Mouse (Mus musculus): ENCODE measurements around the gene Calhm1. TPM values are rescaled to one million over a fixed set of nuclear protein-coding genes. Genes with fewer than 3 reads are reported as not detected.

Calhm1 gene
- not detected for total RNA-seq (2021)
- long read RNA-seq, experiment 1: 0 reads
- long read RNA-seq, experiment 2: 0 reads

DNA sequence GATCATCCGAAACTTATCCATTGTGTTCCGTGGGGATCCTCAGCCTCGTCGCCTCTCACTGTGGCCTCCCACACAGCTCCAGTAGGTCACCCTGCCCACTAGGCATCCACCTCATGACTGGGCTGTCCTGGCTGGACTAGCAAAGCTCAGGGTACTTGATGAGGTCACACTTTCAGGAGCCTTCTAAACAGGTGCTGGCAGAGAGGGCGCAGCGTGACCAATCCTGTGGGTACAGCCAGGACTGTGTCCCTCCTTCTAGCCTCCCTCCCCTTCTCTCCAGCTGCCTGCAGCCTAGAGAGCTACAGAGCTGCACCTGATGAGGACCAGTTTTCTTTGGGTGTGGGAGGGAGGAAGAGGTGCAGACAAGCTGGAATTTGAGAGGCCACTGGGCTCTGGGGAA is at the start of gene Calhm1:
Gene Calhm1 (minus strand): TSS at position 101 of the 400 bp plus-strand sequence.
- no peak for DNase-seq

DNA sequence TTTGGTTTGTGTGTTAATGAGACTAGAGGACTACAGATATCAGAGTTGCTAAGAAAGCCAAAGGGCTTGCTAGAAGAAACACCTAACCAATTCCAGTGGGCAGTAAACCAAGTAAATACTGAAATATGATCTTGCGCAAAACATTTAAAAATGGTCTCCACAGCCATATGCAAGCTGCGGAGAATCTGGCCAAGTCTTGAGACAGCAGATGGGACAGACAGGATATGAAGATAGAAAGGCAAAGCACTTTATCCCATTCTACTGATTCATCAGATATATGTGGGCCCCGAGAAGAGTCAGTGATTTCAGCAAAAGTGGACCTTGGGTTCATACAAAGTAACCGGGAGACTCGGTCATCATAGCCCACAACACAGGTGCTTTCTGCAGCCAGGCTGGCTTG is 48.1 kb upstream of the Calhm1 start:
- no peak for DNase-seq

DNA sequence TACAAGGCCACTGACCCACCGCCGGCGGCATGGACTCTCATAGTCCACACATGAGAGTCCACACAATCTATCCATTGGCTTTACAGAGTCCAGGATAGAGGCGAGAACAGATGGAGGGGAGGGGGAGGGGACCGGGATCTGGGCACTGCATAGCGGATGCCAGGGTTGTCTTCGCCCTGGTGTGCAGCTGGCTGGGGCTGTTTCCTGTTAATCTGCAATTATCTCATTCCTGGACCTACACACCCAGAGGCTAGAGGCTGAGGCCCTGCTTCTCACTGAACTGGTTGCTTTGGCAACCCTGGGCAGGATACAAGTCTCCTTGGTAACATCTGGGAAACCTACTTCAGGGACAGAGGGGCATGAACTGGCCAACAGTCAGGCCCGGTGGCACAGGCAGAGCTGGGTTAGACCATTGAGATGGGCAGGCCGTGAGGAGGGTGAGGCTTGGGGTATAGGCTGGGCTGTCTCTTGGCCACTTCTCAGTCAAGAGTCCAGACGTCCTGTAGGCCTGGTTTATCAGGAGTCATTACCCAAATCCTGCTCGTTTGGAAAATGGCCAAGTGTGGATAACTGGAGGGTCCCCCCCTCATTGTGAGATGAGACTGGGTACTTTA is 44.6 kb upstream of the Calhm1 start:
- DNase-seq: no peak

DNA sequence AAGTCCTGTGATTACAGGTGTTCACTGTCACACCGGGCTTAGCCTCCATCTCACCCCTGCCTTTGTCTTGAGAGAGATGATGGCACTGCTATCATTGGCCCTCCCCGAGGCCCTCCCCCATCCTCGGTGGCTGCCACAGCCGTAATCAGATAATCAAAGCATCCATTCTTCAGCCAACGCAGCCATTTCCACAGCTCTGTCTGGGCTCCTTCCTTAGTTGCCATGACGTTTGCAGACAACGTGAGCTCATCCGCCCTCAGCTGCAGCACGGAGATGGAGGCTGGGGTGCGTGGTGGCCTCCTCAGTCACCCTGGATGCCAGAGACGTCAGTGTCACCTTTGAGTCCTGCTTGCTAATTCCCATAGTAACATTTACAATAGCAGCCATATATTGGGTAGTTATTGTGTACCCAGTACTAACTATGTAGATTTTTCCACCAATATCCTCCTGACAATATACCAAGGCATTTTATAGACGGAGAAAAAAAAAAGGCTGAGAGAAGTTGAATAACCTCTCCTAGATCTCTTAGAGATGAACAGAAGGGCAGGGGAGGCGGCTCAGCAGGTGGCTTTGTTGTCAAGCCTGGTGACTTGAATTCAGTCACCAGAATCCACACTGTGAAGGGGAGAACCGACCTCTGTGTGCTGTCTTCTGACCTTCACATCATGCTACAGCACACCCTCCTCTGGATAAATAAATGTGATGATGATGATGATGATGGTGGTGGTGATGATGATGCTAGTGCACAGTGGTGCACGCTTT is 42.6 kb upstream of the Calhm1 start:
- DNase-seq: no peak

DNA sequence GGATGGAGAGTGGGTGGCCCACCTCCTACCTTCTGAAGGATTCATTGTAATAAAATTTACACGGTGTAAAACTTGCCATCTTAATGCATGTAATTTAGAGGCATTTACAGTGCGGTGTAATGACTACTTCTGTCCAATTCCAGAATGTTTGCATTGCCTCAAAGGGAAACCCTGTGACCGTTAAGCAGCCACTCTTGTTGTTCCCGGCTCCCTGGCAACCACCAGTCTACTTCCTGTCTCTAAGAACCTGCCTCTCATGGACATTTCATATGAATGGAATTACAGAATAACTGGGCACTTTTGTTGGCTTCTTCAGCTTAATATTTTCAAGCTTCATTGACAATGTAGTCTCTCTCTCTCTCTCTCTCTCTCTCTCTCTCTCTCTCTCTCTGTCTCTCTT is 40.7 kb upstream of the Calhm1 start:
- DNase-seq: no peak

DNA sequence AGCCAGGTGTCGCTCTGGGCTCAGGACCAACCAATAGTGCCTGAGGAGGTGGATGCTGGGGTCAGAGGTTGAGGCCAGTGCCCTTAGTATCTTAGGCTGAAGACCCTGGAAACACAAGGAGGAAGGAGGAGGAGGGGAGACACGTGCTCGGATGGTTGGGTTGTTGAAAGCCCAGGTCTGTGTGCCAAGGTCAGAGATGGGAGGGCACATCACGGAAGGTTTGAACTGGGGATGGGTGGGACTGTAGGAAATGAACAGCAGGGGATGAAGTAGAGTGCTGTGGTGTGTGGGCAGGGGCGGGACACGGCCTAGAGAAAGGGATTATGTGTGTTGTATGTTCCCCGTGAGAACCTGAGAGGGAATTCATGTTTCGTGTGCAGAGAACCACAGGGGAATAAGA is 40.2 kb upstream of the Calhm1 start:
- DNase-seq: no peak

GRCm38 (mm10) chr19:47180011-47180410 is 36.0 kb upstream of the Calhm1 start:
- no peak for DNase-seq

GRCm38 (mm10) chr19:47179272-47179809 is 35.3 kb upstream of the Calhm1 start:
- no peak for DNase-seq

- peak; percentile 26 for DNase-seq
Observed at GRCm38 (mm10) chr19:47178431-47179271, 34.6 kb upstream of the Calhm1 start, which contains the start of gene Neurl1a. Gene Neurl1a (plus strand): TSS chr19:47178820.

DNA sequence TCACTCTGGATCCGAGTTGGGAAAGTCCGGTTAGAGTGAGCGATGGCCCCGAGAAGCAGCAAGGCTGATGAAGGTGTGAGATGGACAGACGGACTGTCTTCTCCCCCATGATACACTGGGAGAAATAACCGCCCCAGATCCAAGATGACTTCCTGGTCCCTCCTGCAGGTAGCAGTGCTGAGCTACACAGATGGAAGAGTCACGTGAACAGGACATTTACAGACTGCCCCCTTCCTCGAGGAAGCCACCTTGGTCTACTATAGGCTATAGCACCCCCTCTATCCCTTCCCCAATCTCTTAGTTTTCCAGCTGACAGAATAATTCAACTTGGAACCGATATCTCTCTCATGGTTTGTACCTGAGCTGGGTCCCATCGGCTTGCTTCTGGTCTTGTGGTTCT is 33.9 kb upstream of the Calhm1 start:
- no peak for DNase-seq

GRCm38 (mm10) chr19:47176916-47177505 is 33.0 kb upstream of the Calhm1 start:
- no peak for DNase-seq

- DNase-seq: no peak
Observed at GRCm38 (mm10) chr19:47175472-47175871, 31.4 kb upstream of the Calhm1 start.

DNA sequence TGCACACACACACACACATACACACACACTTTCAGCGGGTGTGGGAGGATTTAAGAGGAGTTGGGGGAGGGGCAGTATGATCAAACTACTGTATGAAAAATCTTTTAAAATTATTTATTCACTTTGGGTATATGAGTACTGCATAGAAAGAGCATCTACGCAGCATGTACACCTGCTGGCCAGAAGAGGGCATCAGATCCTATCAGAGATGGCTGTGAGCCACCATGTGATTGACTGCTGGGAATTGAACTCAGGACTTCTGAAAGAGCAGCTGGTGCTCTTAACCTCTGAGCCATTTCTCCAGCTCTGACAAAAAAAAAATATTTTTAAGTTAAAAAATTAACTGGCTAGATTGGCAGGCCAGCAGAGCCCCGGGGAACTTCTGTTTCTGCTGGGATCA is 30.5 kb upstream of the Calhm1 start:
- no peak for DNase-seq

DNA sequence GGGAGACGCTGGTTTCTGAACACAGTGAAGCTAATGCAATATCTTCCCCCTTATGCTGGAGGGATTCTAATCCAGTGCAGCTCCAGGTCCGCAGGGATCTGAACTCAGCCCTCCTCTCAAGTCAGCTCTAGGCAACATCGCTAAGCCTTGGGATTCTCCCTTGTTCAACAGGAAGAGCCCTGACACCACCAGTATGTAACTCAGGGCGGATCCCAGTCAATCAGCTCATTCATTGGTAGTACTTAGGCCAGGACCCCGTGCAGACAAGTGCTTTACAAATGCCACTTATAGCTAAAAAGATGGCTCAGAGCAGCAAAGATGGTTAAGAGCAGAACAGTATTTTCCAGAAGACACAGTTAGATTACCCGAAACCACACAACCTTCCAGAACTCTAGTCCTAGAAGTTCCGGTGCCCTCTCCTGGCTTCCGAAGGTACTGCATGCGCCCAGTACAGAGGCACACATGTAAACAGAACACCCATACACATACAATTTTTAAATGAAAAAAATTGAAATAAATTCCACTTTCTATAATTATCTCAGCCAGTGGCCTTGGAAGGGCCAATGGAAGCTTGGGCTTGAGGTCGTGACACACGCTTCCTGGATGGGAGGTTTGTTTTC is 24.8 kb upstream of the Calhm1 start:
- peak; percentile 57 for DNase-seq

DNA sequence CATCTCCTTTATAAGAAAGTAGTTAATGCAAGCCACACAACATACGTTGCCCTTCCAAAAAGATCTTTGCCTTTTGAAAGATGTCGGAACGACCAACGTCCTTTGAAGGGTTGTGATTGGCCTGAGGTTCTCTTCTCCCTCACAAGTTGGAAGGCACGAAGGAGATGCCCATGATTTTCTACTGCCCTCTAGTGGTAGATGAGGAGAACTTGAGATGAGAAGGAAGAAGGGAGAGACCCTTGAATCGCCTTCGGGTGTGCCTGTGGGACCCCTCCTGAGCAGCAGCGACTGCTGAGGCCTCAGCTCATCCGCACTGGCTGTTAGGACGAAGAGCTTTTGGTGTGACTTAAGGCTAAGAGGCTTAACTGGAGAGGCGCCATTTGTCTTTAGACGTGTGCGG is 24.2 kb upstream of the Calhm1 start:
- DNase-seq: no peak

DNA sequence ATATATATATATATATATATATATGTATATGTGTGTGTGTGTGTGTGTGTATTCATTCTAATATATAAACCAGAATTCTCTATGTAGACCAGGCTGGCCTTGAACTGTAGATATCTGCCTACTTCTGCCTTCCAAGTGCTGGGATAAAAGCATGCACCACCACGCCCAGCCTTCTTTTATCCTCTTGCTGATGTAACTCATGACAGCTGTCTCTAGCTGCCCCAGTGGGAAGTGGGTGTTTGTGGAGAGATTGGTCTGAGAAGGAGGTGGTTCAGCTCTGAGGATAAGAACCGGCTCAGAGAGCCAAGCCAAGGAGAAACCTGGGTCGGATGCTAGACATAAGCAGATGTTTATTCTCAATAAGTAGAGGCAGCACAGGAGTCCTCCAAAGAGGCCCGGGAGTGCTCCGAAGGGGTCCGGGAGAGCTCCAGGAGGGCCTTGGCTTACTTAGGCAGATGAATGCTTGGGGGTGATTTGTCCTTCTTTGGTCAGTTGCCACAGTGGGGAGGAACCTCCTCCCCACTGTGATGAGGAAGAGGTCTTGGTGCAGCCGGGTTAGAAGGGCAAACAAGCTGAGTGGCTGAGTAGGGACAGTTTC is 23.7 kb upstream of the Calhm1 start:
- DNase-seq: no peak

DNA sequence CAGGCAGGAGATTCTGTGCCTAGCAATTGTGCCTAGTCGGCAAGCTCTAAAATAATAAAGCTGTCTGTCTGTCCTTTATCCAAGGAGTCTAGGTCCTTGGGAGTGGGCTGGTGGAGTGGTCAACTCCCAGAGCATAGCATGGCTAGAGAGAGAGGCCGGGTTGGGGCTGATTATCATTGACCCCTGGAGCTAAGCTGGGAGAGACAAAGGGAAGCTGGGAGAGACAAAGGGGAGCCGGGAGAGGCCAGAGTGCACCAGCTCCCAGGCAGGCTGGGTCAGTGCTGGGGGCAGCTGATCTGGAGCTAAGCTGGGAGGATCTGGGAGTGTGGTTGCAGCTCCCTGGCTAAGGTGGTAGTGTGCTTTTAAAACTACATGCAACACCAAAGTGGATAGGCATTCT is 22.7 kb upstream of the Calhm1 start:
- DNase-seq: no peak

GRCm38 (mm10) chr19:47163176-47163744 is 19.2 kb upstream of the Calhm1 start:
- DNase-seq: peak; percentile 22

DNA sequence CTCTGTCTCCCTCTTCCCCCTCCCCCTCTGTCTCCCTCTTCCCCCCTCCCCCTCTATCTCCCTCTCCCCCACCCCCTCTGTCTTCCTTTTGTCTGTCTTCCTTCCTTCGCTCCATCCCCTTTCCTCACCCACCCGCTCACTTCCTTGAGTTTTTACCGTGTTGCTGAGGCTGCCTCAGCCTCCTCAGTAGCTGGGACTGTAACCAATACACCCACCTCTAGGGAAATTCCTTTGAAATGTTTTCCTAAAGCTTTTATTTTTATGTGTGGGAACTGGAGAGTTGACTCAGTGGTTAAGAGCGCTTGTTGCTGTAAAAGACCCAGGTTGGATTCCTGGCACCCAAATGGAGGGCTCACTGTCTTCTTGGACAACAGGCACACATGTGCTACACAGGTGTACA is 17.6 kb upstream of the Calhm1 start:
- no peak for DNase-seq

GRCm38 (mm10) chr19:47157664-47158063 is 13.6 kb upstream of the Calhm1 start, which contains the start of gene Calhm3:
Gene Calhm3 (minus strand): TSS chr19:47157764.
- DNase-seq: no peak

DNA sequence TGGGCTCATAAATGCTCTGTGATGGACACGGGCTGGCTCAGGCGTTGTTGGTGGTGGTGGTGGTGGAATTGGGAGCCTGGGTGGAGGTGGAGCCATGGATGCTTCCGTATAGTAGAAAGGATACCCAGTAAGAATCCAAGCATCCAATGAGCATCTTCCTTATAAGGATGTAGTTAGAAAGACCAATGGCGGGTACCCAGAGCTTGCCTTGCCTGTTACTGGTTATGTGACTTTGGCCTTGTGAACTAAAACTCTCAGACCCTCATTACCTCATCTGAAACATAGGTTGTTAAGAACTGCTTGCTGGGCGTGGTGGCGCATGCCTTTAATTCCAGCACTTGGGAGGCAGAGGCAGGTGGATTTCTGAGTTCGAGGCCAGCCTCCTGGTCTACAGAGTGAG is 9.7 kb upstream of the Calhm1 start:
- no peak for DNase-seq

All from gastrocnemius, postnatal 25 days (tissue).